Mouse (Mus musculus) cerebellum, postnatal 14 days (tissue): Measurements from ENCODE around the gene Fzd2.
"Not testable (repeated sequence)": the region's sequence is repeated elsewhere in the genome, so short reads cannot be mapped to it uniquely, and the experiment has no call there.

Source experiments
- DNase-seq, 2 experiments: peaks; one replicate each; pipeline ENCODE4 v3.0.0; 2021; ENCODE audit warnings: mixed read lengths in 2 of 2

Fzd2 gene

DNA sequence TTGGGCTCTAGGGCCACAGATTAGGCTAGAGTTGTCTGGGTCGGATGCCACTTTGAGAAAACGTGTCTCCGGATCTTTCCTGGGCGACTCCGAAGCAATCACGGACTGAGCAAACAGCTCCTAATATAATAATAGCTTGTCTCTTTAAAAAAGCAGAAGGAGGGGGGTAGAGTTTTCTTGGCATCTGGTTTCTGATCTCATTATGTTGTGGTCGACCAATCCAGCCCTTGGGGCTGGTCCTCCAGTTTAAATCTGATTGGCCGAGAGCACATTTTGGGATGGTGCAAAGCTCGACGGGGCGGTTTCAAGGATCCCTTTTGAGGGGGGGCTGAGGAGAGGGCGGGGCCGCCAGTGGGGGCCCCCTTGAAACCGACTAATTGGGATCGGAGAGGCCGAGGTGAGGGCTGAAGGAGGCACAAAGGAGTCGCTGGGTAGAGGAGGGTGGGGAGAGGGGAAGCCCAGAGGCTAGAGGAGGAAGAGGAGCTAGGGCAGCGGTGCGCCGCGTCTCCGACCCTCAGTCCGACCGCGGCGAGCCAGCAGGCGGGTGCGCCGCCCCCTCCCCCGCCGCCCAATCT, at the start of gene Fzd2:
Fzd2 (plus strand) TSS at position 387 of the 575 bp plus-strand sequence.
- DNase-seq, result peak; percentile 88

DNA sequence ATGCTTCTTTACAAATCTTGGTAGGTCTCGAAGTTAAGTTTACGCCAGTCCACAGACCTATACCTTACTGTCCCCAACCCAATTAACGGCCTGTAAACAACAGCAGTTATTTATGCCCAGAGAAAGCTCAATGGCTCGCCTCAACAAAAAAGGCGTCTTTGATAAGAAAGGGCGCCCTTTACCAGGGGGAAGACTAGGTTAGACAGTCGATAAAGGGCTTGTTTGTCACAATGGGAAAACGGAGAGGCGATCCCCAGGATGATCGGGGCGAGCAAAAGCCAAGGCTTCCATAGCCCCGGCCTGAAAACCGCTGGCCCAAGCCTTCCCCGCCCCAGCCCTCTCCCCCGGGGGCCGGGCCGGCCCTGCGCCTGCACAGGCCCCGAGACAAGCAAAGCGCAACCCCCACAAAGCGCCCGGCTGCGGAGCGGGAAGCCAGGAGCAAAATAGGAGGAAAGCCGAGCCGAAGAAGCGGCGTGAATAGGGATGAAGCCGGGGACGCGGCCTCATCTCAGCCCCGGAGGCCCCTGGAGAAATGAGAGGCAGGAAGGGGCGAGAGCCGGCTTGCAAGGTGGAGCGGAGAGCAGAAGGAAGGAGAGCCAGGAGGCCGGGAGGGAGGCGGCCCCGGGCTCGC, 48.7 kb upstream of the Fzd2 start:
- peak in 1 of 2 experiments; percentile 63 for DNase-seq

GRCm38 (mm10) chr11:102556031-102556715, 48.0 kb upstream of the Fzd2 start, which contains the start of gene Gpatch8:
Gene Gpatch8, minus strand, starts transcription at chr11:102556392.
- DNase-seq, result peak; percentile 96

GRCm38 (mm10) chr11:102556716-102557074, 47.5 kb upstream of the Fzd2 start:
- no peak for DNase-seq

DNA sequence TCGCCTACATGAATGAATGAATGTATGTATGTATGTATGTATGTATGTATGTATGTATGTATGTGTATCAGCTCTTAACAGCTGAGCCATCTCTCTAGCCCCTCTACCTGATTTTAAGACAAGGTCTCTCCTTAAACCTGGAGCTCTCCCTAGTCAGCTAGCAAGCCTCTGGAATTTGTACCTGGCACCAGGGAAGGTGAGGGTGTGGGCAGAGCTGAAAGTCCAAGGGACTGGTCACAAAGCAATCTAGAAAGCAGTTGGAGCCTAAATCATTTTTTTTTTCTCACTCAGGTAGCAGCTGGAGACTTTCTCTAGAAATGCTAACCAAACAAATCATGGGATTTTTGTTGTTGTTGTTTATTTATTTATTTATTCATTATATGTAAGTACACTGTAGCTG, 46.8 kb upstream of the Fzd2 start:
- DNase-seq, result no peak

GRCm38 (mm10) chr11:102558704-102559103, 45.5 kb upstream of the Fzd2 start:
- no peak for DNase-seq

DNA sequence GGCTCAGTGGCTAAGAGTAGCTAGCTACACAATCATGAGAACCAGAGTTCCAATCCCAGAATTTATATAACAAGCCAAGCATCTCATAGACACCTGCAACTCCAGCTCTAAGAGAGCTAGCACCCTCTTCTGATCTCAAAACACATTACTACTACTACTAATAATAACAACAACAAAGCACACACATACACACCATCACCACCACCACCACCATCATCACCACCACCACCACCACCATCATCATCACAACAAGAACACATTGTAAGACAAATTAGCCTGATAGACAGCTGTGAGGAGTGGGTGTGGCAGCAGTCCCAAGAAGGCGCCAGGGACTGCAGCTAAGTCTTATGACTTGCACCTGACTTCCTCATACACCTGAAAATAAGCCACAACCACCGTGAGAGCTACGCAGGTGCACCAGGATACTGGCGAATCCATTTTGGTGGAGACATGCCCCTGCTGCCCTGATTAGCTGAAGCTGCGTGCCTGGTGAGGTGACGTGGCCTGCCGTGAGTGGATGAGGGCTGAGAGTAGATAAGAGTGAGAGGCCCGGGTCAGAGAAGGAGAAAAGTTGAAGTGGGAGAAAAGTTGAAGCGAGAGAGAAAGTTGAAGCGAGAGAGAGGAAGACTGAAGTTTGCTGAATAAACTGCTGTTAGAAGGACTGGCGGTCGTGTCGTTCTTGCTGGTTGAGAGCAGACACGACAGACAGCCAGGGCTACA, 39.1 kb upstream of the Fzd2 start:
- DNase-seq, result not testable (repeated sequence)

GRCm38 (mm10) chr11:102565741-102566140, 38.5 kb upstream of the Fzd2 start:
- no peak for DNase-seq

- DNase-seq, result no peak
Measured at GRCm38 (mm10) chr11:102566290-102566689, 37.9 kb upstream of the Fzd2 start.

DNA sequence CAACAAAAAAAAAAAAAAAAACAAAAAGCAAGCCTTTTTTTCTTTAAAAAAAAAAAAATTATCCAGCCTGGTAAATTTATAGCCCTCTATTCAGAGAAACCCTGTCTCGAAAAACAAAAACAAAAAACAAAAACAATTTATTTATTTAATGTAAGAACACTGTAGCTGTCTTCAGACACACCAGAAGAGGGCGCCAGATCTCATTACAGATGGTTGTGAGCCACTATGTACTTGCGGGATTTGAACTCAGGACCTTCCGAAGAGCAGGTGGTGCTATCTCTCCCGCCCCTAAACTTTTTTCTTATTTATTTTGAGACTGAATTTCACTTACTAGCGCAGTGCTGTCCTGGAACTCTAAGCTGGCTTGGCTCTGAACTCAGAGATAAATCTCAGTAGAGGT, 37.0 kb upstream of the Fzd2 start:
- no peak for DNase-seq

DNA sequence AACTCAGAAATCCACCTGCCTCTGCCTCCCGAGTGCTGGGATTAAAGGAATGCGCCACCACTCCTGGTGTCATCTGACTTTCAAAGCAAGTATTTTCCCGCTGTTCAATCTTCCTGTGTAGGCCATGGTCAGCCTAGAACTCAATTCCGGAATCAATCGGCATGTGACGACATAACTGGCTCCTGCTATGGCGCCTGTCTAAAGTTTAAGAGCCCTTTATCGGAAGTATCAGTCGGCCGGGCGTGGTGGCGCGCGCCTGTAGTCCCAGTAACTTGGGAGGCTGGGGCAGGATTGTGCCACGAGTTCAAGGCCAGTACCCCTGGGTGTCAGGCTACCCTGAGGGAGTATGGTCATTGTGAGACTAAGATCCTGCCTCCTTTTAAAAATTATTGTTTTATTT, 36.5 kb upstream of the Fzd2 start:
- no peak for DNase-seq

GRCm38 (mm10) chr11:102568191-102568590, 36.0 kb upstream of the Fzd2 start:
- peak in 1 of 2 experiments; percentile 18 for DNase-seq

GRCm38 (mm10) chr11:102568756-102569377, 35.3 kb upstream of the Fzd2 start:
- no peak for DNase-seq

GRCm38 (mm10) chr11:102572866-102573663, 31.1 kb upstream of the Fzd2 start:
- DNase-seq, result peak; percentile 94 to 97

GRCm38 (mm10) chr11:102575034-102575433, 29.2 kb upstream of the Fzd2 start:
- no peak for DNase-seq

- no peak for DNase-seq
Measured at GRCm38 (mm10) chr11:102576050-102576754, 28.0 kb upstream of the Fzd2 start.

GRCm38 (mm10) chr11:102578341-102579118, 25.7 kb upstream of the Fzd2 start:
- peak; percentile 70 to 84 for DNase-seq

DNA sequence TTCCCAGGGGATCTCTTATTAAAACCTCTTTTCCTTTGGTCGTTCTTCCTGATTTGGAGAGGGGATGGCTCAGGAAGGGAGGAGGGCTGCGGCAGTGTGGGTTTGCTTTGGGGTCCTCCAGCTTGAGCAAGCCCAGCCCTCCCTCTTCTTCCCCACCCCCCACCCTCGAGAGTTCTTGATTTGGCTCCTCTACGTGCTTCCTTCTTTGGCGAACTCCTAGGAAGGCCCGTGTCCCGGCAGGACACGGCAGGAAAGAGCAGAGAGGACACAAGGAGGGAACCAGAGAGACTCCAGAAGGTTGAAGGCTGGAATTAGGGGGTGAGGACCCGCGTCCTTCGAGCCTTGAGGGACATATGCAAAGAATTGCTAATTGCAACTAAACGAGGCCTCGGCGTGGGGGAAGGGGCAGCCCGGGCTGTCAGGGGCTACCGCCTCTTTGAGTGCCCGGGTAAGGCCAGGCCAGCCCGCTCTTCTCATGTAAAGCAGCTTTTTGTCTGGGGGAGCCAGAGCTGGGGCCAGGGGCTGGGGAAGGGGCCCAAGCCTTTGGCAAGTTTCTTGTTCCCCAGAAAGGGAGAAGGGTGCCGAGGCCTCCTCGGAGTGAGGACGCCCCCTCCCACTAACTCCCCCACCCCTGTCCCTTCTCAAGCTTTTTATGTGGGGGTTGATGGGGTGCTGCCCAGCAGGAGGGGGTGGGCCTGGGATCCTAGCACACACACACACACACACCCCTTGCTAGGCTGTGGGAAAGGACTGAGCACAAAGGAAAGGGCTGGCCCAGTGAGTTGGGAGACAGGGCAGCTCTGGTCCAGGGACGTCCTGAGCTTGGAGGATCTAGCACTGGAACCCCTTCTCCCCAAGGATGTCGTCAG, 24.8 kb upstream of the Fzd2 start, which contains the start of gene Gm11627:
Gm11627 (minus strand) TSS at position 297 of the 869 bp plus-strand sequence.
- DNase-seq, result peak in 1 of 2 experiments; percentile 13

DNA sequence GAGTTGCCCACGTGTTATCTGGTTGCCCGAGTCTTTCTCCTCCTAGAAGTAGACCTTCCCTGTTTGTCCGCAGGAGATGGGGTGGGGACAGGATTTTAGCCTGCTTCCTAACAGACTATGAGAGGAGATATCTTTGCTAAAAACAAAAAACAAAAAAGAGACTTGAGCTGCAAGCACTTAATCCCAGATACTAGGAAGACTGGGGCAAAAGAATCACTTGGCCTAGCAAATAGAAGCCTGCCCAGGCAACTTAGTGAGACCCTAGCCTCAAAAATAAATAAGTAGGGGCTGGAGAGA, 24.2 kb upstream of the Fzd2 start:
- no peak for DNase-seq
